In the genomic region with DNA sequence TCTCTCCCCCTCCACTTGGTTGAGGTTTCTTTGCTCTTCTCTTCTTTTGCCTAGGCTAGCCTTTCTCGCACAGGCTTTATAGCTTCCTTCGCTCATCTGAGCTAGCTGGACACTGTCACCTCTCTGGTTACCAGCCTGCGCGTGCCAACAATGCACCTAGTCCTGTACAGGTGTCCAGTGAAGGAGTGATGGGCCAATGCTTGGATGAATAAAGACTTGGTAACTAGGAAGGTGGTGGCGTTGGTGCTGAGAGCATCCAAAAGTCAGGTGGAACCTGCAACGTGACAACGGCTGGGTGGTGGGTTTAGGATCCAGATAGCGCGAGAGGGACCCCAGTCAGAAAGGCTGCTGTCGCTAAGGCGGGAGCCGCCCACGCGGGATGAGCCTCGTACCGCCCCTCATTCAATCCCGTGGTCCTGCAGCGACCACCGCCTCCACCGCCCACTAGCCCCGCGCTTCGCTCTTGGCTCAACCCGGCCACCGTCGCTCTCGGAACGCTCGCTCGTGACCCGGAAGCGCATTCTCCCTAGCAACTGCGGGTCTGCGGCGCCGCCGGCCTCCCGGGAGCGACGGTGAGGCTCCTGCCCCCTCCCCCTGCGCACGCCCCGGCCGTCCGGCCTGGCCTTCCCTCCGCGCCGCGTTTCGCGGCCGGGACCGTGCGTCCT, we compare ENCODE assay signal across 8 mouse cellular contexts. TPM values are rescaled to one million over a fixed set of nuclear protein-coding genes. Genes with fewer than 3 reads are reported as not detected.
DNase-seq lines count a peak whose midpoint lies in the region; ATAC-seq lines count a peak whose summit lies in the region.

A gene (plus strand): TSS at position 509 of the 665 bp plus-strand sequence.

- ATAC-seq in heart, embryonic 14.5 days (ENCODE audit: insufficient number of reproducible peaks, insufficient read depth, low FRiP score, low read depth): peak; percentile 82
- peak; percentile 80 for ATAC-seq in liver, embryonic 13.5 days (ENCODE audit: low read depth)
- peak; percentile 90 for ATAC-seq in stomach, embryonic 16.5 days (ENCODE audit: insufficient read depth, low FRiP score)

- H3K4me2 ChIP-seq in heart, embryonic 14.5 days (ENCODE audit: low read length): peak within 1 kb of the TSS; percentile 93
- peak within 1 kb of the TSS; percentile 67 for H3K4me2 ChIP-seq in liver, embryonic 13.5 days
- H3K4me2 ChIP-seq in stomach, embryonic 16.5 days (ENCODE audit: low read depth, low read length): peak within 1 kb of the TSS; percentile 78

- 3% methylated on average over 47 of the region's 54 CpGs for WGBS in heart, embryonic 14.5 days
- WGBS in liver, embryonic 13.5 days (ENCODE audit: insufficient replicate concordance): 3% methylated on average over 54 of the region's 54 CpGs
- WGBS in stomach, embryonic 16.5 days: 3% methylated on average over 54 of the region's 54 CpGs

- peak within 1 kb of the TSS; percentile 91 for H3K4me3 ChIP-seq in brown adipose tissue, adult 24 weeks (ENCODE audit: insufficient read depth, low read depth, low read length)
- H3K4me3 ChIP-seq in heart, embryonic 14.5 days (ENCODE audit: control insufficient read depth in 1 of 2, insufficient read depth in 1 of 2, low read depth in 1 of 2, low read length in 2 of 2): peak within 1 kb of the TSS; percentile 78 to 99
- peak within 1 kb of the TSS; percentile 80 for H3K4me3 ChIP-seq in liver, embryonic 13.5 days (replicated peaks)
- H3K4me3 ChIP-seq in stomach, embryonic 16.5 days (replicated peaks; ENCODE audit: low read length): peak within 1 kb of the TSS; percentile 71

- peak within 1 kb of the TSS; percentile 95 for H3K9ac ChIP-seq in heart, embryonic 14.5 days (ENCODE audit: low read length)
- H3K9ac ChIP-seq in liver, embryonic 13.5 days: peak within 1 kb of the TSS; percentile 83
- H3K9ac ChIP-seq in stomach, embryonic 16.5 days (ENCODE audit: low read length): peak within 1 kb of the TSS; percentile 94

- H3K27ac ChIP-seq in brown adipose tissue, adult 24 weeks (replicated peaks; ENCODE audit: low read depth, low read length): peak within 1 kb of the TSS; percentile 26; the same call in 1 of the 2 replicates
- H3K27ac ChIP-seq in heart, embryonic 14.5 days (replicated peaks in 1 of 2; ENCODE audit: control insufficient read depth in 1 of 2, insufficient read depth in 1 of 2, low read depth in 2 of 2, low read length in 2 of 2): peak within 1 kb of the TSS; percentile 63 to 77
- peak within 1 kb of the TSS; percentile 75 for H3K27ac ChIP-seq in liver, embryonic 13.5 days
- peak within 1 kb of the TSS; percentile 91 for H3K27ac ChIP-seq in stomach, embryonic 16.5 days (ENCODE audit: low read length)

- H3K36me3 ChIP-seq in heart, embryonic 14.5 days (ENCODE audit: control insufficient read depth, insufficient read depth, low read length): no peaks in the 10 kb centered on the region
- H3K36me3 ChIP-seq in liver, embryonic 13.5 days: no peaks in the 10 kb centered on the region
- no peaks in the 10 kb centered on the region for H3K36me3 ChIP-seq in stomach, embryonic 16.5 days (ENCODE audit: control insufficient read depth, insufficient read depth, low read length)

- H3K27me3 ChIP-seq in heart, embryonic 14.5 days (ENCODE audit: control insufficient read depth, insufficient read depth, low read length): no peaks in the 10 kb centered on the region
- H3K27me3 ChIP-seq in liver, embryonic 13.5 days: no peaks in the 10 kb centered on the region
- H3K27me3 ChIP-seq in stomach, embryonic 16.5 days (ENCODE audit: control insufficient read depth, insufficient read depth, low read length): no peaks in the 10 kb centered on the region

- H3K4me1 ChIP-seq in brown adipose tissue, adult 24 weeks (ENCODE audit: control insufficient read depth, insufficient read depth, insufficient read length, low read length): peaks cover 4% of the 10 kb centered on the region
- H3K4me1 ChIP-seq in heart, embryonic 14.5 days (ENCODE audit: control insufficient read depth in 2 of 2, insufficient read depth in 2 of 2, low read length in 2 of 2): peaks cover 3 to 4% of the 10 kb centered on the region in 2 experiments; a peak in 3 of 4 replicates
- H3K4me1 ChIP-seq in liver, embryonic 13.5 days (replicated peaks): peaks cover 38% of the 10 kb centered on the region
- H3K4me1 ChIP-seq in stomach, embryonic 16.5 days (ENCODE audit: control insufficient read depth, insufficient read depth, low read length): peaks cover 5% of the 10 kb centered on the region

- no peaks in the 10 kb centered on the region for H3K9me3 ChIP-seq in heart, embryonic 14.5 days (ENCODE audit: control insufficient read depth, low read length)
- H3K9me3 ChIP-seq in liver, embryonic 13.5 days (replicated peaks): no peaks in the 10 kb centered on the region
- no peaks in the 10 kb centered on the region for H3K9me3 ChIP-seq in stomach, embryonic 16.5 days (replicated peaks; ENCODE audit: control insufficient read depth, low read length)

- DNase-seq in CD4-positive, CD25-positive, alpha-beta regulatory T cell, adult 2 months (ENCODE audit: low read depth, low spot score): peak; percentile 84
- DNase-seq in fibroblast of lung, adult 2 months (ENCODE audit: low read depth): peak; percentile 25
- DNase-seq in kidney, postnatal 14 days: peak; percentile 91
- DNase-seq in liver, embryonic 13.5 days: peak; percentile 59
- peak; percentile 93 for DNase-seq in neural tube, embryonic 10.5 days (ENCODE audit: extremely low spot score, low spot score)

RNA-seq across cellular contexts. Expression of the gene that starts here (rescaled TPM):
- polyA plus RNA-seq in brown adipose tissue, adult 24 weeks (2012; ENCODE audit: insufficient read depth, insufficient read length, missing spikeins): 5.6 and 8.8 TPM in 2 replicates
- polyA plus RNA-seq in heart, embryonic 14.5 days (2014; fragmentation: Nextera tagmentation; extraction: Ambion mirVana): 16.3 and 16.7 TPM in 2 replicates
- 8.8 and 11.1 TPM in 2 replicates for polyA plus RNA-seq in liver, embryonic 13.5 days (2015; fragmentation: Nextera tagmentation; extraction: Ambion mirVana)
- 22.1 and 22.8 TPM in 2 replicates for polyA plus RNA-seq in stomach, embryonic 16.5 days (2015; fragmentation: Nextera tagmentation; extraction: Ambion mirVana)

Comparison
In these comparisons a context has a peak if more than half of its experiments do, and no peak if none do; other contexts are left out.
1. Peak in every context shown above with its lines: DNase-seq, ATAC-seq, H3K4me3 ChIP-seq and H3K27ac ChIP-seq.
2. DNase-seq: peak in every context shown above with its lines; median percentile 93 in neural tube, embryonic 10.5 days; 91 in kidney, postnatal 14 days; 84 in CD4-positive, CD25-positive, alpha-beta regulatory T cell, adult 2 months; 59 in liver, embryonic 13.5 days; 25 in fibroblast of lung, adult 2 months.
3. H3K27ac ChIP-seq: peak in every context shown above with its lines; median percentile 91 in stomach, embryonic 16.5 days; 75 in liver, embryonic 13.5 days; 70 in heart, embryonic 14.5 days; 26 in brown adipose tissue, adult 24 weeks.